Mouse (Mus musculus) cortical plate, adult 2 months (tissue): Measurements from ENCODE around the gene Incenp. TPM values are rescaled to one million over a fixed set of nuclear protein-coding genes. Genes with fewer than 3 reads are reported as not detected.

Experiments used
- H3K27ac ChIP-seq: fragments of 200-500 bp; 2 replicates; pipeline ENCODE4 v1.5.1; 2012; ENCODE audit warnings: low read length, control low read depth, inconsistent platforms; ENCODE audit not compliant: insufficient read depth
- H3K4me1 ChIP-seq: fragments of 200-500 bp; 2 replicates; pipeline ENCODE4 v1.6.1; 2011; ENCODE audit warnings: low read length; ENCODE audit not compliant: control insufficient read depth, insufficient read depth
- H3K4me3 ChIP-seq: fragments of 200-500 bp; 2 replicates; pipeline ENCODE4 v1.5.1; 2011; ENCODE audit warnings: mild to moderate bottlenecking, low read length, control low read depth; ENCODE audit not compliant: insufficient read depth
- CTCF ChIP-seq: fragments of 200-500 bp; IDR thresholded peaks from 2 replicates; pipeline ENCODE4 v1.5.1; 2011; ENCODE audit warnings: mild to moderate bottlenecking, control low read depth, low read length; ENCODE audit not compliant: insufficient read depth; ENCODE audit errors: extremely low read depth
- POLR2A ChIP-seq: fragments of 200-500 bp; IDR thresholded peaks from 2 replicates; pipeline ENCODE4 v1.6.1; 2011; ENCODE audit warnings: mild to moderate bottlenecking, low read length, control low read depth; ENCODE audit not compliant: insufficient read depth; ENCODE audit errors: extremely low read depth
- polyA plus RNA-seq: library from polyadenylated mRNA; depleted of rRNA; stranded (reverse); fragments of >200 nt; gene quantifications from 2 replicates; pipeline ENCODE4 v1.2.3, GENCODE M21; 2012; rRNA removed

Incenp gene
- 23.7 and 26.3 TPM in 2 replicates for polyA plus RNA-seq

GRCm38 (mm10) chr19:9899072-9899779, at the start of gene Incenp:
Incenp (minus strand) TSS chr19:9899551.
- Histone ChIP-seq H3K4me3 (peak within 1 kb of the TSS; percentile 39), H3K27ac (no peak within 1 kb of the TSS), H3K4me1 (no peaks in the 10 kb centered on the region; the same call in 1 of the 2 replicates)
- TF ChIP-seq CTCF (no peak), POLR2A (peak; percentile 91)

- Histone ChIP-seq H3K27ac (no peak overlapping the region), H3K4me3 (no peak overlapping the region), H3K4me1 (peaks cover 4% of the 10 kb centered on the region)
- TF ChIP-seq CTCF (no peak), POLR2A (no peak)
Measured at GRCm38 (mm10) chr19:9946986-9947385, 47.6 kb upstream of the Incenp start.

DNA sequence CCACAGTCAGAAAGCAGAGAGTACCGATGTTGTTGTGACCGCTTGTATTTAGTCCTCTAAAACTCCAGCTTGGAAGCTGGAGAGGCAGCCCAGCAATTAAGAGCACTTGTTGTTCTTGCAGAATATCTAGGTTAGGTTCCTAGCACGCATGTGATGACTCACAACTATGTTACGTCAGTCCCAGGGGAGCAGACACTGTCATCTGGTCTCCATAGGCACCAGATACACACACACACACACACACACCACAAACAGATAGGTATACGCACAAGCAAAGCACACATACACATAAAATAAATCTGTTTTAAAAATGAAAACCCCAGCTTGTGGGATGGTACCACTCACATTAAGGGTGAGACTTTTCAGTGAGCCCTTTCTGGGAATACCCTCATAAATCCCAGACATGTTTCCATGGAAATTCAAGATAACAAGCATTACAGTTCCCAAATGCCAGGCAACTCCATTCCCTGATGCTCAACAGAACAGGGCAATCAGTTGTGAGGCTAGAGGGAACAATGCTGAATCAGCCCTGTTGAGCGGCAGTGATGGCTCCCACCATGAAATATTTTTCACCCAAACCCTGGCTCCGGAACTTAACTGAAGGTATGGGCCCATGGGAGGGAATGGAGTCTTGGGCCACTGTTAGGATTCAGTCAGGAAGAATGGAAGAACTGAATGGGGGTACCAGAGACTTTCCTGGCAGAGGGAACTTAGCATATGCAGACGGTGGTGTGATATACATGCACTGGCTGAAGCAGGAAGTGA, 46.6 kb upstream of the Incenp start:
- Histone ChIP-seq H3K27ac (peak overlapping the region; percentile 64; the same call in 1 of the 2 replicates), H3K4me1 (peaks cover 4% of the 10 kb centered on the region), H3K4me3 (no peak overlapping the region)
- TF ChIP-seq CTCF (no peak), POLR2A (no peak)

- H3K4me3 ChIP-seq = no peak overlapping the region
- H3K27ac ChIP-seq = peak overlapping the region; percentile 91
- peaks cover 4% of the 10 kb centered on the region for H3K4me1 ChIP-seq
- TF ChIP-seq POLR2A = no peak
- no peak for TF ChIP-seq CTCF
Measured at GRCm38 (mm10) chr19:9942539-9943533, 43.5 kb upstream of the Incenp start.

DNA sequence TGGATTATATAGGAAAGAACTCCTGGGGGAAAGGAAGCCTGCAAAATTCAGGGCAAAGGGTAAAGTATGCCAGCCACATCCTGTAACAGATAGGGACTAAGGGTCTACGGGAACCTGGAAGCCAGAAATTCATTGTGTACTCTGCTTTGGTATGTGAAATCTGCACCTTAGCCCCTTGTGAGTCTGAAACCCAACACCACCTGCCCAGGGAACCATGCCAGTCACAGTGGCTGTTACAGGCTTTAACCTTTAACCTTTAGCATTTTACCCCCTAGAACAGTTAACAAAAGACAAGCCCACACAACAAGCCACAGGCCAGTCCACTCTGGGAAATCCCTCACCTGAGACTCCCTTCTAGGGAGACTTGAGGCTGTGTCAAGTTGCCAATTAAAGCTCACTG, 42.5 kb upstream of the Incenp start:
- no peak overlapping the region for H3K4me3 ChIP-seq
- H3K27ac ChIP-seq = 0 out of 2 replicates have a peak overlapping the region, but pooled peaks have one; percentile 84
- TF ChIP-seq CTCF (no peak), POLR2A (no peak)
- H3K4me1 ChIP-seq = peaks cover 4% of the 10 kb centered on the region

DNA sequence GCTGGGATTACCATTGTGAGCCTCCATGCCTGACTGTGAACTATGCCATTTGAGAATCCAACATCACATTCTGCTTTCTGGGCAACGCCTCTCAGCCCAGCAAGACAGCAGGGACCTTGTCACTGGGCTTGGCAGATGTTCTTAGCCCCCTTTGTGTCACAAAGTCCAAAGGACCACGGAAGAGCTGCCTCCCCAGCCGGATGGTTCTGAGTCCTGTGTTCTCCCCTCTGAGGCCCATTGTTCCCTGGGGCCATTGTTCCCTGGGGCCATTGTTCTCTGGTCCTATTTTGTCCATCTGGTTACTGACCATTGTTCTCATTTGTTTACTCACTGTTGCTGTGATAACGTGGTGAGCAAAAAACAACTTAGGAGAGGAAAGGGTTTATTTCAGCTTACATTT, 41.6 kb upstream of the Incenp start:
- peak overlapping the region; percentile 84 for H3K27ac ChIP-seq
- no peak overlapping the region for H3K4me3 ChIP-seq
- TF ChIP-seq CTCF = no peak
- TF ChIP-seq POLR2A = no peak
- H3K4me1 ChIP-seq = peaks cover 2% of the 10 kb centered on the region; the same call in 1 of the 2 replicates

- no peak for TF ChIP-seq POLR2A
- TF ChIP-seq CTCF = no peak
- Histone ChIP-seq H3K27ac (peak overlapping the region; percentile 22; the same call in 1 of the 2 replicates), H3K4me3 (no peak overlapping the region)
Measured at GRCm38 (mm10) chr19:9939841-9940240, 40.5 kb upstream of the Incenp start.

DNA sequence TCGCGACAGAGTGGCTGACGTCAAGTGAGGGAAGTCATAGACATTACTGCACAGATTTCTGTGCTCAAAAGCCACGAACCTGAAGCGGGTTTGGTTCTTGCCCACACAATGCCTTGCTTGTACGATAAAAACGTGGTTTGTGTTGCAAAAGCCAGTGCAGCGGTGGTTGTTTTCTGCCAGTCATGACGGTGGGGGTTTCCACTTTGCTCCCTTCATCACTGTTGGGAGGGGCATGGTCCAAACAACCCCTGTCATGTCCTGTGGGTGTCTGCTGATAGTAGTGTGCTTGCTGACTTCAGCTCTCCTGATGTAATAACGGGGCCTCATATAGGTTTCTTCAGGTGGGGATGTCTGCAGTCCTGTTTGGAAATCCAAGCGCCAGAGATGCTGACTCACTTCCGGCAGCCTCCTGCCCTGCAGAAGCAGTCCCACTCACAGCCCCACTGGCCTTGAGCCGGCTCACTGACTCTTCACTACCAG, 39.5 kb upstream of the Incenp start:
- Histone ChIP-seq H3K4me1 (no peaks in the 10 kb centered on the region), H3K4me3 (no peak overlapping the region), H3K27ac (no peak overlapping the region)
- TF ChIP-seq POLR2A (no peak), CTCF (no peak)

More at GRCm38 (mm10) chr19:9939841-9940240, 40.5 kb upstream of the Incenp start:
- no peaks in the 10 kb centered on the region for H3K4me1 ChIP-seq

GRCm38 (mm10) chr19:9938156-9938823, 38.9 kb upstream of the Incenp start:
- Histone ChIP-seq H3K4me1 (no peaks in the 10 kb centered on the region), H3K27ac (peak overlapping the region; percentile 1; the same call in 1 of the 2 replicates), H3K4me3 (no peak overlapping the region)
- TF ChIP-seq POLR2A (no peak), CTCF (no peak)
